Mouse (Mus musculus) cortical plate, adult 2 months (tissue): Measurements from ENCODE around the gene Fancd2os.

Source experiments
- CTCF ChIP-seq: fragments of 200-500 bp; IDR thresholded peaks from 2 replicates; pipeline ENCODE4 v1.5.1; 2011; ENCODE audit warnings: mild to moderate bottlenecking, control low read depth, low read length; ENCODE audit not compliant: insufficient read depth; ENCODE audit errors: extremely low read depth
- POLR2A ChIP-seq: fragments of 200-500 bp; IDR thresholded peaks from 2 replicates; pipeline ENCODE4 v1.6.1; 2011; ENCODE audit warnings: mild to moderate bottlenecking, low read length, control low read depth; ENCODE audit not compliant: insufficient read depth; ENCODE audit errors: extremely low read depth

- TF ChIP-seq POLR2A: no peak
- TF ChIP-seq CTCF: no peak
Observed at GRCm38 (mm10) chr6:113632863-113633262, 32.3 kb upstream of the Fancd2os start.
